Mouse (Mus musculus): ENCODE results near the gene Btnl6. TPM values are rescaled to one million over a fixed set of nuclear protein-coding genes. Genes with fewer than 3 reads are reported as not detected.

The Btnl6 gene
- polyA plus RNA-seq, 1 experiment: not detected

DNA sequence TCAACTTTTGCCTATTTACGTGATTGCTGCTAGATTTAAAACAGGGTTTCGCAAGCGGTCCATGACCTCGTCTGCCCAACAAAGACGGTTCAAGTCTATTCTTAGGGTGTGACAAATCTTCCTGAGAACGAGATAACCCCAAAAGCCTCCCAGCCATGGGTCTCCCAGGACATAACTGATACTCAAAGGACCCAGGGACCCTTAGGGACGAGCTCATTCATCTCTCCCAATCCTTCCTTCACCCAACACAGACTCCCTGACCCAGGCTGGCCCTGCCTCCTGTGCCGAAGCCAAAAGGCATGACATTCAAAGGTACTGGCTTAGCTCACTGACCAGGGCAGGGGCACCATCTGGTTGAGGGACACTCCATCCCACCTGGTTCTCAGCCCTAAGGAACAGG lies 39.3 kb upstream of the Btnl6 start:
- Histone ChIP-seq H3K27me3 (ENCODE audit: control insufficient read depth, insufficient read depth, insufficient read length) (peaks cover 39% of the 10 kb centered on the region), H3K36me3 (ENCODE audit: control insufficient read depth, insufficient read depth) (no peaks in the 10 kb centered on the region), H3K4me2 (ENCODE audit: low read depth) (no peak overlapping the region), H3ac (ENCODE audit: control insufficient read depth, insufficient read length) (no peak overlapping the region), H3K79me2 (ENCODE audit: control insufficient read depth, insufficient read depth) (no peaks in the 10 kb centered on the region), H3K4me3 (no peak overlapping the region)
- TF ChIP-seq POLR2A (IDR thresholded peaks at IDR 0.05; ENCODE audit: insufficient read length, low read depth) (no peak), MYOD1 (IDR thresholded peaks at IDR 0.05; ENCODE audit: control insufficient read depth in 1 of 3, insufficient read length in 2 of 3, low read depth in 2 of 3) (no peak), USF1 (IDR thresholded peaks at IDR 0.05; ENCODE audit: low read depth) (no peak), POLR2AphosphoS2 (IDR thresholded peaks at IDR 0.05; ENCODE audit: insufficient read length, low read depth) (no peak)

DNA sequence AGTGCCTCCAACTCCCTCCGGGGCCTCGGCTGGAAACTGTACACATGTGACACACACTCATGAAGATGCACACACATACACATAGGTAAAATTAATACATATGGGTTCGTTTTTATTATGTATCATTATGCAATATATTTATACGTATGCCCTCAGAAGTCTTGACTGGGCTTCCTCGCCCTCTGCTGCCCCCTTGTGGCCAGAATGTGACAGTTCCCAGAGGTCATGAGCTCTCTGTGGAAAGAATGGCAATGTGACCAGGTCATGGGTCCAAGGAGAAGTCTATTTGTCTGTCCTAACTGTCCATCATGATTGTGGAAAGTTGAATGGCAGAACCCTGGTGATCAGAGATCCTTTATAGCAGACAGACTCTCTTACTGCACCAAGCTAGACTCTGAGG lies 38.3 kb upstream of the Btnl6 start:
- TF ChIP-seq MYOD1 (IDR thresholded peaks at IDR 0.05; ENCODE audit: control insufficient read depth in 1 of 3, insufficient read length in 2 of 3, low read depth in 2 of 3) (no peak), MAX (IDR thresholded peaks at IDR 0.05; ENCODE audit: low read depth) (no peak), TCF12 (IDR thresholded peaks at IDR 0.05; ENCODE audit: insufficient read depth, poor library complexity, severe bottlenecking) (no peak), POLR2AphosphoS2 (IDR thresholded peaks at IDR 0.05; ENCODE audit: insufficient read length, low read depth) (no peak), USF1 (IDR thresholded peaks at IDR 0.05; ENCODE audit: low read depth) (no peak), E2F4 (IDR thresholded peaks at IDR 0.05; ENCODE audit: insufficient read depth) (no peak), POLR2A (IDR thresholded peaks at IDR 0.05; ENCODE audit: insufficient read length, low read depth) (no peak), TCF3 (IDR thresholded peaks at IDR 0.05; ENCODE audit: insufficient read length, low read depth) (no peak), MYOG (IDR thresholded peaks at IDR 0.05; ENCODE audit: control insufficient read depth in 1 of 3, insufficient read depth in 1 of 3, insufficient read length in 2 of 3, low read depth in 2 of 3) (no peak), CEBPB (IDR thresholded peaks at IDR 0.05; ENCODE audit: insufficient read depth, poor library complexity, severe bottlenecking) (no peak), SRF (IDR thresholded peaks at IDR 0.05; ENCODE audit: control insufficient read depth, insufficient read length, low read depth) (no peak), REST (IDR thresholded peaks at IDR 0.05; ENCODE audit: insufficient read depth, insufficient read length) (no peak)
- Histone ChIP-seq H3K79me2 (ENCODE audit: control insufficient read depth, insufficient read depth) (no peaks in the 10 kb centered on the region), H3K4me2 (ENCODE audit: low read depth) (no peak overlapping the region), H3ac (ENCODE audit: control insufficient read depth, insufficient read length) (no peak overlapping the region), H3K27me3 (ENCODE audit: control insufficient read depth, insufficient read depth, insufficient read length) (peaks cover 31% of the 10 kb centered on the region), H3K4me3 (no peak overlapping the region), H3K36me3 (ENCODE audit: control insufficient read depth, insufficient read depth) (no peaks in the 10 kb centered on the region)

DNA sequence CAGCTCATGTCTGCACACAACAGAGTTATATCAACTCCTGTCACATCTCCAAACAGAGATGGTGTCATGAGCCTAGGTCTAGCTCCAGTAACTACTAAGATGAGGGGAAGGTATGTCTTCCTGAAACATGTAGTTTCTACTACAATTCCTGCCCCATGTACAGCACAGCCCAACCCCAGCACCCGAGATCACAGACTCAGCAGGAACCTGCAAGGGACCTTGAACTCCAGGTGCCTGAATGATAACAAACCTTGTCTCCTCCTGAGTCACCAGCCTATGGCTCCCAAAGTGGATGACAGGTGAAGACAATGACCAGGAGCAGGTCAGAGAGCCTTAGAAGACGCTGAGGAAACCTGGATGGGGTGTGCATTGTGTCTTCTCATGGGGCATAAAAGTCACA lies 32.7 kb upstream of the Btnl6 start:
- no peaks in the 10 kb centered on the region for H3K79me2 ChIP-seq (ENCODE audit: control insufficient read depth, insufficient read depth)
- H3ac ChIP-seq (ENCODE audit: control insufficient read depth, insufficient read length): no peak overlapping the region
- TF ChIP-seq POLR2AphosphoS2 (IDR thresholded peaks at IDR 0.05; ENCODE audit: insufficient read length, low read depth): no peak
- no peak for TF ChIP-seq TCF3 (IDR thresholded peaks at IDR 0.05; ENCODE audit: insufficient read length, low read depth)
- no peak for TF ChIP-seq REST (IDR thresholded peaks at IDR 0.05; ENCODE audit: insufficient read depth, insufficient read length)
- TF ChIP-seq TCF12 (IDR thresholded peaks at IDR 0.05; ENCODE audit: insufficient read depth, poor library complexity, severe bottlenecking): no peak
- TF ChIP-seq USF1 (IDR thresholded peaks at IDR 0.05; ENCODE audit: low read depth): no peak
- TF ChIP-seq MYOD1 (IDR thresholded peaks at IDR 0.05; ENCODE audit: control insufficient read depth in 1 of 3, insufficient read length in 2 of 3, low read depth in 2 of 3): no peak
- no peak for TF ChIP-seq MAX (IDR thresholded peaks at IDR 0.05; ENCODE audit: low read depth)
- TF ChIP-seq CEBPB (IDR thresholded peaks at IDR 0.05; ENCODE audit: insufficient read depth, poor library complexity, severe bottlenecking): no peak
- no peak for TF ChIP-seq E2F4 (IDR thresholded peaks at IDR 0.05; ENCODE audit: insufficient read depth)
- TF ChIP-seq SRF (IDR thresholded peaks at IDR 0.05; ENCODE audit: control insufficient read depth, insufficient read length, low read depth): no peak
- no peak for TF ChIP-seq POLR2A (IDR thresholded peaks at IDR 0.05; ENCODE audit: insufficient read length, low read depth)
- no peak for TF ChIP-seq MYOG (IDR thresholded peaks at IDR 0.05; ENCODE audit: control insufficient read depth in 1 of 3, insufficient read depth in 1 of 3, insufficient read length in 2 of 3, low read depth in 2 of 3)
- no peak overlapping the region for H3K4me2 ChIP-seq (ENCODE audit: low read depth)
- H3K36me3 ChIP-seq (ENCODE audit: control insufficient read depth, insufficient read depth): no peaks in the 10 kb centered on the region
- H3K27me3 ChIP-seq (ENCODE audit: control insufficient read depth, insufficient read depth, insufficient read length): peaks cover 13% of the 10 kb centered on the region
- H3K4me3 ChIP-seq: no peak overlapping the region

DNA sequence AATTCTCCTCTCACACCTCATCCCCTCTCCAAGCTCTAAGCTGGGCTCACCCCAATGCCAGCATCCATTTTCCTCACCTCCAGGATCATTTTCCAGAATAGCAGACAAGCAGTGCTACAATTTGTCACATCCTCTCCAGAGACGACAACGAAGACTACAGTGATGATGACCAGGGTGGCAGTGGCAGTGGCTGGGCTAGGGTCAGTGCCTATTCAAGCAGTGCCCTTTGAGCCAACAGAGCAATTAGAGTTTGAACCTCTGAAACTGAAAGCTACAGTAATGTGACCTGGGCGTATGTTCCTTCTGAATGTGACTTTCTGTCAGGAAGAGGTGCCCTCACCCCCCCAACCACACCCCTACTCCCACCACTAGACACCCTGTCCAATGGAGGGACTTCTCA lies 32.0 kb upstream of the Btnl6 start:
- H3K4me3 ChIP-seq: no peak overlapping the region
- H3K4me2 ChIP-seq (ENCODE audit: low read depth): no peak overlapping the region
- no peak overlapping the region for H3ac ChIP-seq (ENCODE audit: control insufficient read depth, insufficient read length)
- H3K27me3 ChIP-seq (ENCODE audit: control insufficient read depth, insufficient read depth, insufficient read length): peaks cover 13% of the 10 kb centered on the region
- no peak for TF ChIP-seq E2F4 (IDR thresholded peaks at IDR 0.05; ENCODE audit: insufficient read depth)
- no peak for TF ChIP-seq POLR2A (IDR thresholded peaks at IDR 0.05; ENCODE audit: insufficient read length, low read depth)
- TF ChIP-seq MYOG (IDR thresholded peaks at IDR 0.05; ENCODE audit: control insufficient read depth in 1 of 3, insufficient read depth in 1 of 3, insufficient read length in 2 of 3, low read depth in 2 of 3): no peak
- TF ChIP-seq TCF3 (IDR thresholded peaks at IDR 0.05; ENCODE audit: insufficient read length, low read depth): no peak
- no peak for TF ChIP-seq CEBPB (IDR thresholded peaks at IDR 0.05; ENCODE audit: insufficient read depth, poor library complexity, severe bottlenecking)
- TF ChIP-seq SRF (IDR thresholded peaks at IDR 0.05; ENCODE audit: control insufficient read depth, insufficient read length, low read depth): no peak
- no peak for TF ChIP-seq MYOD1 (IDR thresholded peaks at IDR 0.05; ENCODE audit: control insufficient read depth in 1 of 3, insufficient read length in 2 of 3, low read depth in 2 of 3)
- no peak for TF ChIP-seq USF1 (IDR thresholded peaks at IDR 0.05; ENCODE audit: low read depth)
- no peak for TF ChIP-seq TCF12 (IDR thresholded peaks at IDR 0.05; ENCODE audit: insufficient read depth, poor library complexity, severe bottlenecking)
- TF ChIP-seq POLR2AphosphoS2 (IDR thresholded peaks at IDR 0.05; ENCODE audit: insufficient read length, low read depth): no peak
- TF ChIP-seq MAX (IDR thresholded peaks at IDR 0.05; ENCODE audit: low read depth): no peak
- no peak for TF ChIP-seq REST (IDR thresholded peaks at IDR 0.05; ENCODE audit: insufficient read depth, insufficient read length)
- no peaks in the 10 kb centered on the region for H3K36me3 ChIP-seq (ENCODE audit: control insufficient read depth, insufficient read depth)
- no peaks in the 10 kb centered on the region for H3K79me2 ChIP-seq (ENCODE audit: control insufficient read depth, insufficient read depth)

DNA sequence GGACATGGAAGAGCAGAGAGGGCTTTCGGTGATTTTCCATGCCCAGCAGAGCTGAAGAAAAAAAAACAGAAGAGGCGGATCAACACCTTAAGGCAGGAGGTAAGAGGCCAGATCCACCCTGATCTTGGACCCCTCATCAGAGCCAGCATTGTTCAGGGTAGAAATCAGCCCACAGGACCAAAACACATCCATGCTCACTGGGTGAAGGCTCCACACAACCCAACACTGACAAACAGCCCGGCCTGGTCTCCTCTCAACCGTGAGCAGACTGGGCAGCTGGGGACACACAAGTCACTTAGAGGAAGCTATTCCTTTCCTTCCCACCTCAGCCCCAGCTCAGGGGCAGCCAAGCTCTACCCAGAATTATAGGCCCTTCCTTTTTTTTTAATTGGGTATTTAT lies 30.4 kb upstream of the Btnl6 start:
- no peak overlapping the region for H3ac ChIP-seq (ENCODE audit: control insufficient read depth, insufficient read length)
- TF ChIP-seq TCF12 (IDR thresholded peaks at IDR 0.05; ENCODE audit: insufficient read depth, poor library complexity, severe bottlenecking) (no peak), SRF (IDR thresholded peaks at IDR 0.05; ENCODE audit: control insufficient read depth, insufficient read length, low read depth) (no peak), CEBPB (IDR thresholded peaks at IDR 0.05; ENCODE audit: insufficient read depth, poor library complexity, severe bottlenecking) (no peak), TCF3 (IDR thresholded peaks at IDR 0.05; ENCODE audit: insufficient read length, low read depth) (no peak), POLR2AphosphoS2 (IDR thresholded peaks at IDR 0.05; ENCODE audit: insufficient read length, low read depth) (no peak), REST (IDR thresholded peaks at IDR 0.05; ENCODE audit: insufficient read depth, insufficient read length) (no peak), MAX (IDR thresholded peaks at IDR 0.05; ENCODE audit: low read depth) (no peak), POLR2A (IDR thresholded peaks at IDR 0.05; ENCODE audit: insufficient read length, low read depth) (no peak), USF1 (IDR thresholded peaks at IDR 0.05; ENCODE audit: low read depth) (no peak), E2F4 (IDR thresholded peaks at IDR 0.05; ENCODE audit: insufficient read depth) (no peak), MYOG (IDR thresholded peaks at IDR 0.05; ENCODE audit: control insufficient read depth in 1 of 3, insufficient read depth in 1 of 3, insufficient read length in 2 of 3, low read depth in 2 of 3) (no peak), MYOD1 (IDR thresholded peaks at IDR 0.05; ENCODE audit: control insufficient read depth in 1 of 3, insufficient read length in 2 of 3, low read depth in 2 of 3) (no peak)

More for the DNA sequence above, 30.4 kb upstream of the Btnl6 start:
- no peak overlapping the region for H3K4me3 ChIP-seq
- no peaks in the 10 kb centered on the region for H3K36me3 ChIP-seq (ENCODE audit: control insufficient read depth, insufficient read depth)
- H3K4me2 ChIP-seq (ENCODE audit: low read depth): no peak overlapping the region
- H3K27me3 ChIP-seq (ENCODE audit: control insufficient read depth, insufficient read depth, insufficient read length): peaks cover 13% of the 10 kb centered on the region
- H3K79me2 ChIP-seq (ENCODE audit: control insufficient read depth, insufficient read depth): no peaks in the 10 kb centered on the region
